Mouse (Mus musculus) ES-E14 (cell line): ENCODE results near the gene Fchsd2. TPM values are rescaled to one million over a fixed set of nuclear protein-coding genes. Genes with fewer than 3 reads are reported as not detected.

Experiments
- DNase-seq: peaks from one replicate; pipeline ENCODE4 v3.0.0-alpha.2; 2013; ENCODE audit warnings: low read depth, low spot score
- H3K27ac ChIP-seq: 2 replicates; pipeline ENCODE4 v1.5.1; 2012; ENCODE audit warnings: low read depth, mild to moderate bottlenecking, low read length, moderate library complexity, mixed read lengths; ENCODE audit not compliant: poor library complexity, insufficient read depth, severe bottlenecking
- H3K36me3 ChIP-seq: 2 replicates; pipeline ENCODE4 v1.6.1; 2012; ENCODE audit warnings: mild to moderate bottlenecking, low read length, moderate library complexity, mixed read lengths; ENCODE audit not compliant: control insufficient read depth, poor library complexity, insufficient read depth, severe bottlenecking
- H3K4me1 ChIP-seq, 2 experiments: fragments of 150-350 bp in 1 of 2; sonication (generic) in 1 of 2; 2 replicates each; pipeline ENCODE4 v1.6.1; 2012; ENCODE audit warnings: low read length in 2 of 2, mild to moderate bottlenecking in 1 of 2, mixed read lengths in 1 of 2; ENCODE audit not compliant: control insufficient read depth in 2 of 2, insufficient read depth in 2 of 2, poor library complexity in 1 of 2
- H3K4me3 ChIP-seq, 2 experiments: fragments of 150-350 bp in 1 of 2; sonication (generic) in 1 of 2; 2 replicates each; pipeline ENCODE4 v1.5.1; 2012; ENCODE audit warnings: low read length in 2 of 2, low read depth in 1 of 2, mild to moderate bottlenecking in 1 of 2, mixed read lengths in 1 of 2; ENCODE audit not compliant: insufficient read depth in 1 of 2, poor library complexity in 1 of 2, severe bottlenecking in 1 of 2
- H3K9ac ChIP-seq: 2 replicates; pipeline ENCODE4 v1.6.1; 2012; ENCODE audit warnings: low read depth, mild to moderate bottlenecking, low read length, mixed read lengths; ENCODE audit not compliant: poor library complexity, insufficient read depth, severe bottlenecking
- H3K9me3 ChIP-seq: fragments of 150-350 bp; sonication (generic); 2 replicates; pipeline ENCODE4 v1.6.1; 2012; ENCODE audit warnings: low read depth, mild to moderate bottlenecking, low read length; ENCODE audit not compliant: control insufficient read depth, insufficient read depth
- CHD2 ChIP-seq: IDR thresholded peaks from 2 replicates; pipeline ENCODE4 v1.6.1; 2014; ENCODE audit warnings: mild to moderate bottlenecking, low read depth, low read length, inconsistent platforms
- HCFC1 ChIP-seq: IDR thresholded peaks from 2 replicates; pipeline ENCODE4 v1.6.1; 2012; ENCODE audit warnings: low read length, inconsistent platforms, borderline replicate concordance; ENCODE audit not compliant: insufficient read depth
- MAFK ChIP-seq: IDR thresholded peaks from 2 replicates; pipeline ENCODE4 v1.6.1; 2014; ENCODE audit warnings: mild to moderate bottlenecking, low read depth, low read length, inconsistent platforms; ENCODE audit not compliant: insufficient read depth
- ZC3H11A ChIP-seq: IDR thresholded peaks from 2 replicates; pipeline ENCODE4 v1.6.1; 2012; ENCODE audit warnings: low read depth, mild to moderate bottlenecking, inconsistent platforms, low read length, borderline replicate concordance
- ZNF384 ChIP-seq: IDR thresholded peaks from 2 replicates; pipeline ENCODE4 v1.6.1; 2012; ENCODE audit warnings: low read depth, low read length, inconsistent platforms
- in situ Hi-C, 2 experiments: fragments of 600-800 bp; cut with MboI; formaldehyde crosslinking; loops; one replicate each; pipeline ENCODE4 v1.15.1; 2025; ENCODE audit warnings: low sequenced_read_pairs in 2 of 2, inconsistent platforms in 1 of 2; ENCODE audit not compliant: unreplicated experiment in 2 of 2
- total RNA-seq: library from RNA; depleted of rRNA; stranded (reverse); fragments of 300-350 nt; gene quantifications from 2 replicates; pipeline ENCODE4 v1.2.3, GENCODE M21; 2012

The Fchsd2 gene
- total RNA-seq, 1 experiment, result 11.1 TPM

DNA sequence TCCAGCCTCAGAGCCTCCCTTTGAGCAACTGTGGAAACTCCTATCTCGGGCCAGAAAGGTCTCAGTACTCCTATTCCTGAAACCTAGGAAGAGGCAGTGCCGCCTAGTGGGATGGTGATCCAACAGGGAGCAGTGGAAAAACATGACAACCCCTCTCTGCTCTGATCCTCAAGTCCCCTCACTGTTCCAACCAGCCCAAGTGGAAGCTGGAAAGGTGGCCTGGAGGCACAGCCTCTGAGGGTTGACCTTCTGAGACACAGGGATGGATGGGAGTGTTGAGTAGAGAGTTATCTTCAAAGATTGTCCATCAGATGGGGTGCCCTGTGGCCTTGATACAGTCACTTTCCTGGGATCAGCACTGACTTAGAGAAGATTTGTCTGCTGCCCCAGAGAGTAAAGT lies 3.9 kb downstream of the Fchsd2 start:
- TF ChIP-seq HCFC1 (no peak), MAFK (no peak), CHD2 (no peak), ZNF384 (no peak), ZC3H11A (no peak)

DNA sequence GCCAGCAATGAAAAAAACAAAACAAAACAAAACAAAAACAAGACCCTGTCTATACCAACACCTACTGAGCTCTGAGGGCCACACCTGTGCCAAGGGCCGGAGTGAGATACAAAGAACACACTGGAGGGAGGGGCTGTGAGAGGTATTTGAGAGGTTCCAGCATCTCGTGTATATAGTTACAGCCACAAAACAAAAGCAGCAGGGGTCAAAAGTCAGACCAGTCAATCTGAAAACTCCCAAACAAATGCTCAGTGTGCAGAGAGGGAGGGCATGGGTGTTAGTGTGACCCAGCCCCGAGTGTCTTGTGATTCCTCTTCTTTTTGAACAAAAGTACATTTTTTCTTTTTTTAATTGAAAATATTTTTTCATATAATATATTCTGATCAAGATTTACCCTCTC lies 4.4 kb downstream of the Fchsd2 start:
- H3K27ac ChIP-seq, result no peak overlapping the region; the same call in 1 of the 2 replicates
- H3K4me3 ChIP-seq, result no peak overlapping the region
- DNase-seq, result peak; percentile 40
- peaks cover 2 to 7% of the 10 kb centered on the region in 2 experiments; a peak in 2 of 4 replicates for H3K4me1 ChIP-seq
- H3K9me3 ChIP-seq, result no peaks in the 10 kb centered on the region
- H3K9ac ChIP-seq, result no peak overlapping the region
- TF ChIP-seq MAFK, result no peak
- no peaks in the 10 kb centered on the region for H3K36me3 ChIP-seq
- in situ Hi-C loops, result no loop called here

More for the DNA sequence above, 3.9 kb downstream of the Fchsd2 start:
- Histone ChIP-seq H3K9me3 (no peaks in the 10 kb centered on the region), H3K9ac (no peak overlapping the region), H3K4me3 (no peak overlapping the region), H3K27ac (peak overlapping the region; percentile 48; the same call in 1 of the 2 replicates), H3K4me1 (peaks cover 0 to 7% of the 10 kb centered on the region in 2 experiments; a peak in 2 of 4 replicates), H3K36me3 (no peaks in the 10 kb centered on the region)
- no peak for DNase-seq
- in situ Hi-C loops, result no loop called here

DNA sequence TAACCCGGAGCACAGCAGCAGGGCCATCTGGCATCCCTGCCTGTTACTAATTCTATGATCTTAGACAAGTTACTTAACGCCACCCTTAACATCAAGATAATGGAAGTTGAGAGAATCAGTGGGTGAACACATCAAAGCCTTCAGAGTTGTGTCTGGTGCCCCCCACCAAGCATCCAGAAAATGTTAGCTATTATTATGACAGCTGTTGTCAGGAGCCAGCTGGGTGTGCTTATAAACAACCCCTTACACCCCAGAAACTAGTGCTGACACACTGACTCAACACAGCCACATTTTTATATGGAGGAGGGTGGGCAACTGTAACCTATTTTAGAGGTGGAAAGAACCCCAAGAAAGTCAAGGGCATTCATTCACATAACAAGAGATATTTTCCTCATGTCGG lies 7.3 kb downstream of the Fchsd2 start:
- H3K36me3 ChIP-seq, result no peaks in the 10 kb centered on the region
- H3K27ac ChIP-seq, result no peak overlapping the region
- no peak overlapping the region for H3K4me3 ChIP-seq
- DNase-seq, result no peak
- in situ Hi-C loops, result no loop called here
- TF ChIP-seq MAFK (no peak), ZNF384 (no peak), HCFC1 (no peak), ZC3H11A (no peak), CHD2 (no peak)
- H3K4me1 ChIP-seq, result peaks cover 2 to 7% of the 10 kb centered on the region in 2 experiments; a peak in 2 of 4 replicates
- H3K9ac ChIP-seq, result no peak overlapping the region
- H3K9me3 ChIP-seq, result no peaks in the 10 kb centered on the region

DNA sequence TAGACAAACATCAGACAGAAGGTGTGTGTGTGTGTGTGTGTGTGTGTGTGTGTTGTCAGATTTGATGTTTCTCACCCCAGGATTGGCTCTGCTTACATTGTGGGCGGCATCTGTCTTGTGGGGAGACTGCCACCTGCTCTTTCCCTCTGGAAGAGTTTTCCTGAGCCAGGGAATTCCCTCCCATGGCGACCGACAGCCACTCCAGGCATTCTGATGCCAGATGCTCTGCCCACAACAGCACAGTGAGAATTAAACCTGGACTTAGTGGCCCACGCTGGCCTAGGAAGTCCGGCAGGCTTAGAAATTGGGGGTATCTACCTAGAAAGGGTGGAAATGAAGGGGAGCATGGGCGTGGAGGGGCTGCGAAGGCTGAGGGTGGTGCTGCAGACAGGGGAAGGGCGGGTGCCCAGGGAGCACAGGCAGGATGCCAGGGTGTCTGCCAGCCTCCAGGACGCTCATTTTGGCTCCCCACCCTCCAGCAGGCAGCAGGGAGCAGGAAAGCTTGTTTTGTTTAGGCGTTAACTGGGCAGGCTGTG lies 8.6 kb downstream of the Fchsd2 start:
- Histone ChIP-seq H3K9me3 (no peaks in the 10 kb centered on the region), H3K27ac (no peak overlapping the region), H3K36me3 (no peaks in the 10 kb centered on the region), H3K4me3 (no peak overlapping the region; a peak in 1 of 4 replicates), H3K4me1 (peaks cover 2 to 5% of the 10 kb centered on the region in 2 experiments; a peak in 2 of 4 replicates), H3K9ac (peak overlapping the region; percentile 5; the same call in 1 of the 2 replicates)
- in situ Hi-C loops, result no loop called here
- DNase-seq, result no peak
- TF ChIP-seq ZC3H11A (no peak), MAFK (no peak), HCFC1 (no peak), CHD2 (no peak)

DNA sequence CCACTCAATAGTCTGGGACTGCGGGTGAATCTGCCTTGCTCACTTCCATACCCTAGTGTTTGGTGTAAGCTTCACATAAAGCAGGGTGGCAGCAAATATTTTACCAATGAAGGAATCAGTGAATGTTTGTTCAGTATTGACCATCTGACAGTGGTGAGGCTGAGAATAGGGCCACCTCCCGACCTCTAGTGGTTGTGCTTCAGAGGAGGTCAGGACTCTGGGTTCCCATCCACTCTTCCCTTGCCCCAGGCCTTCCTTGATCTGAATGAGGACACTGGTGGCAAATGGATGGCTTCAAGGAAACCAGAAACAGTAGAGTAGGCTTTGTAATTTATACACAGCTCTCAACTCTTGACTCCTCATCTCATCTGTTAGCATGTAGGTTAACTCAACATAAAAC lies 14.0 kb downstream of the Fchsd2 start:
- Histone ChIP-seq H3K9ac (no peak overlapping the region), H3K27ac (no peak overlapping the region; the same call in 1 of the 2 replicates), H3K4me3 (no peak overlapping the region), H3K9me3 (no peaks in the 10 kb centered on the region), H3K36me3 (no peaks in the 10 kb centered on the region), H3K4me1 (peaks cover 1 to 7% of the 10 kb centered on the region in 2 experiments)
- in situ Hi-C loops, result no loop called here
- no peak for DNase-seq
- TF ChIP-seq MAFK (no peak), ZC3H11A (no peak), ZNF384 (no peak), HCFC1 (no peak), CHD2 (no peak)
